Mouse (Mus musculus): Measurements from ENCODE around the gene Gimap8. TPM values are rescaled to one million over a fixed set of nuclear protein-coding genes. Genes with fewer than 3 reads are reported as not detected.

The Gimap8 gene
- total and polyA plus RNA-seq, 3 experiments, result 21.6 to 28.5 (median 27.5) TPM

GRCm38 (mm10) chr6:48668022-48668421 lies 21.0 kb downstream of the Gimap8 start:
- Histone ChIP-seq H3K4me3 (replicated peaks in 1 of 3; ENCODE audit: low read depth in 2 of 3, low read length in 2 of 3, poor library complexity in 1 of 3) (no peak overlapping the region), H3K27ac (ENCODE audit: insufficient read depth, low read depth) (no peak overlapping the region), H3K27me3 (replicated peaks) (no peaks in the 10 kb centered on the region), H3K9ac (ENCODE audit: insufficient read depth, low read depth) (no peak overlapping the region), H3K4me2 (ENCODE audit: insufficient read depth, low read depth, poor library complexity, severe bottlenecking) (no peak overlapping the region), H3K79me2 (replicated peaks; ENCODE audit: control insufficient read depth, extremely low read depth, insufficient read depth, poor library complexity, severe bottlenecking) (no peaks in the 10 kb centered on the region), H3K9me3 (replicated peaks; ENCODE audit: low read length) (peaks cover 4% of the 10 kb centered on the region), H3K36me3 (replicated peaks in 1 of 2; ENCODE audit: control insufficient read depth in 1 of 2, insufficient read depth in 1 of 2, low read length in 1 of 2) (peaks cover 2 to 14% of the 10 kb centered on the region in 2 experiments), H3K4me1 (ENCODE audit: control insufficient read depth in 1 of 2, insufficient read depth in 2 of 2) (peaks cover 11 to 66% of the 10 kb centered on the region in 2 experiments)
- DNase-seq (ENCODE audit: extremely low read depth), result no peak
- dilution Hi-C loops (cut with MboI; ENCODE audit: extremely low pct_ligation_motif_present, extremely low pct_unique_long_range_greater_than_20kb, low sequenced_read_pairs) (no loop called here), in situ Hi-C loops (cut with MboI; ENCODE audit: low pct_ligation_motif_present, low pct_unique_long_range_greater_than_20kb, low sequenced_read_pairs) (no loop called here)
- no peak for TF ChIP-seq MXI1 (IDR thresholded peaks at IDR 0.05; ENCODE audit: low read depth, low read length)
- TF ChIP-seq HCFC1 (IDR thresholded peaks at IDR 0.05; ENCODE audit: low read depth, low read length), result no peak

- no peaks in the 10 kb centered on the region for H3K79me2 ChIP-seq (replicated peaks; ENCODE audit: control insufficient read depth, extremely low read depth, insufficient read depth, poor library complexity, severe bottlenecking)
- DNase-seq (ENCODE audit: extremely low read depth), result no peak
- H3K4me1 ChIP-seq (ENCODE audit: control insufficient read depth in 1 of 2, insufficient read depth in 2 of 2), result peaks cover 16 to 76% of the 10 kb centered on the region in 2 experiments
- no peak overlapping the region for H3K4me2 ChIP-seq (ENCODE audit: insufficient read depth, low read depth, poor library complexity, severe bottlenecking)
- H3K27ac ChIP-seq (ENCODE audit: insufficient read depth, low read depth), result no peak overlapping the region
- peaks cover 4% of the 10 kb centered on the region for H3K9me3 ChIP-seq (replicated peaks; ENCODE audit: low read length)
- no peaks in the 10 kb centered on the region for H3K27me3 ChIP-seq (replicated peaks)
- TF ChIP-seq CHD2 (IDR thresholded peaks at IDR 0.05; ENCODE audit: low read length), result no peak
- no peak for TF ChIP-seq PAX5 (IDR thresholded peaks at IDR 0.05; ENCODE audit: low read length)
- no peak for TF ChIP-seq UBTF (IDR thresholded peaks at IDR 0.05; ENCODE audit: low read depth, low read length)
- no peak for TF ChIP-seq SMC3 (IDR thresholded peaks at IDR 0.05; ENCODE audit: low read depth, low read length)
- no peak for TF ChIP-seq MAZ (IDR thresholded peaks at IDR 0.05; ENCODE audit: low read depth, low read length)
- TF ChIP-seq E2F4 (IDR thresholded peaks at IDR 0.05; ENCODE audit: insufficient replicate concordance, low read depth, low read length), result no peak
- TF ChIP-seq CHD1 (IDR thresholded peaks at IDR 0.05; ENCODE audit: low read depth, low read length), result no peak
- TF ChIP-seq EP300 (IDR thresholded peaks at IDR 0.05; ENCODE audit: low read length), result no peak
- TF ChIP-seq GABPA (IDR thresholded peaks at IDR 0.05; ENCODE audit: insufficient replicate concordance, low read depth, low read length), result no peak
- no peak for TF ChIP-seq ZC3H11A (IDR thresholded peaks at IDR 0.05; ENCODE audit: low read depth, low read length)
- no peak for TF ChIP-seq IRF4 (IDR thresholded peaks at IDR 0.05; ENCODE audit: low read depth, low read length)
- TF ChIP-seq CTCF (conservative IDR thresholded peaks at IDR 0.05 in 1 of 2, IDR thresholded peaks at IDR 0.05 in 1 of 2; ENCODE audit: low read depth in 2 of 2, low read length in 2 of 2), result no peak
- TF ChIP-seq BHLHE40 (IDR thresholded peaks at IDR 0.05; ENCODE audit: low read depth, low read length), result no peak
- no peak for TF ChIP-seq SIN3A (IDR thresholded peaks at IDR 0.05; ENCODE audit: low read length)
- no peak for TF ChIP-seq MAX (IDR thresholded peaks at IDR 0.05; ENCODE audit: low read length)
- no peak for TF ChIP-seq MYC (IDR thresholded peaks at IDR 0.05; ENCODE audit: low read depth, low read length)
- TF ChIP-seq TBP (conservative IDR thresholded peaks at IDR 0.05; ENCODE audit: low read depth, low read length), result no peak
- no peak for TF ChIP-seq RAD21 (IDR thresholded peaks at IDR 0.05; ENCODE audit: low read depth, low read length)
- in situ Hi-C loops (cut with MboI; ENCODE audit: low pct_ligation_motif_present, low pct_unique_long_range_greater_than_20kb, low sequenced_read_pairs) (no loop called here), dilution Hi-C loops (cut with MboI; ENCODE audit: extremely low pct_ligation_motif_present, extremely low pct_unique_long_range_greater_than_20kb, low sequenced_read_pairs) (no loop called here)
- no peak overlapping the region for H3K9ac ChIP-seq (ENCODE audit: insufficient read depth, low read depth)
- peaks cover 0 to 7% of the 10 kb centered on the region in 2 experiments for H3K36me3 ChIP-seq (replicated peaks in 1 of 2; ENCODE audit: control insufficient read depth in 1 of 2, insufficient read depth in 1 of 2, low read length in 1 of 2)
- no peak overlapping the region for H3K4me3 ChIP-seq (replicated peaks in 1 of 3; ENCODE audit: low read depth in 2 of 3, low read length in 2 of 3, poor library complexity in 1 of 3)
These were observed 22.5 kb downstream of the Gimap8 start for GRCm38 (mm10) chr6:48669446-48669969.
